Mouse (Mus musculus) forebrain, embryonic 14.5 days (tissue): ENCODE results near the gene Tmem108. TPM values are rescaled to one million over a fixed set of nuclear protein-coding genes. Genes with fewer than 3 reads are reported as not detected.

Source experiments
- ATAC-seq: fragments of 200-750 bp; cut with Nextera tagmentation; 2 replicates; pipeline ENCODE4 v1.8.0; 2017; ENCODE audit warnings: mild to moderate bottlenecking, moderate library complexity
- DNase-seq: peaks from one replicate; pipeline ENCODE4 v3.0.0-alpha.2; 2015; ENCODE audit warnings: low spot score
- H3K27ac ChIP-seq: fragments of 300-500 bp; sonication (generic); 2 replicates; pipeline ENCODE4 v1.5.1; 2014; ENCODE audit warnings: low read depth, mild to moderate bottlenecking, control low read depth, low read length, moderate library complexity
- H3K27me3 ChIP-seq: fragments of 300-500 bp; sonication (generic); replicated peaks from 2 replicates; pipeline ENCODE4 v1.6.1; 2014; ENCODE audit warnings: low read length, control low read depth, mixed read lengths; ENCODE audit not compliant: control insufficient read depth, insufficient read depth
- H3K36me3 ChIP-seq: fragments of 300-500 bp; sonication (generic); 2 replicates; pipeline ENCODE4 v1.6.1; 2014; ENCODE audit warnings: low read length, control low read depth; ENCODE audit not compliant: control insufficient read depth, insufficient read depth
- H3K4me1 ChIP-seq: fragments of 300-500 bp; sonication (generic); 2 replicates; pipeline ENCODE4 v1.6.1; 2014; ENCODE audit warnings: antibody characterized with exemption, low read length, control low read depth; ENCODE audit not compliant: control insufficient read depth, insufficient read depth
- H3K4me2 ChIP-seq: fragments of 300-500 bp; sonication (generic); 2 replicates; pipeline ENCODE4 v1.6.1; 2014; ENCODE audit warnings: mild to moderate bottlenecking, control low read depth, low read length
- H3K4me3 ChIP-seq: fragments of 300-500 bp; sonication (generic); 2 replicates; pipeline ENCODE4 v1.5.1; 2014; ENCODE audit warnings: low read depth, low read length, control low read depth
- H3K9ac ChIP-seq: fragments of 300-500 bp; sonication (generic); 2 replicates; pipeline ENCODE4 v1.6.1; 2014; ENCODE audit warnings: mild to moderate bottlenecking, low read length, control low read depth, moderate library complexity
- H3K9me3 ChIP-seq: fragments of 300-500 bp; sonication (generic); replicated peaks from 2 replicates; pipeline ENCODE4 v1.6.1; 2016; ENCODE audit warnings: low read length, control low read depth, mixed read lengths; ENCODE audit not compliant: control insufficient read depth
- WGBS: fragments of 180-500 bp; shearing (Covaris S2); extraction: QIAGEN DNeasy Blood & Tissue Kit; methylation state at CpG from one replicate; pipeline ENCODE4 v1.1.7; 2014; 5-methylcytosine and 5-hydroxymethylcytosine counted together
- polyA plus RNA-seq: library from polyadenylated mRNA; unstranded; fragments of >200 nt; fragmentation: Nextera tagmentation; extraction: Ambion mirVana; gene quantifications from 2 replicates; pipeline ENCODE4 v1.2.1, GENCODE M21; 2014

Gene Tmem108
- polyA plus RNA-seq, 1 experiment from 2014 or later: 41.5 TPM

- Histone ChIP-seq H3K4me1 (peaks cover 4% of the 10 kb centered on the region; the same call in 1 of the 2 replicates), H3K4me3 (no peak overlapping the region), H3K36me3 (no peaks in the 10 kb centered on the region), H3K9ac (no peak overlapping the region), H3K4me2 (no peak overlapping the region), H3K27ac (no peak overlapping the region), H3K9me3 (no peaks in the 10 kb centered on the region), H3K27me3 (no peaks in the 10 kb centered on the region)
- 64% methylated on average over 4 of the region's 4 CpGs for WGBS
- no peak for ATAC-seq
- no peak for DNase-seq
Observed at GRCm38 (mm10) chr9:103701448-103701847, 60.2 kb downstream of the Tmem108 start.

GRCm38 (mm10) chr9:103700240-103700639, 61.4 kb downstream of the Tmem108 start:
- DNase-seq (no peak), ATAC-seq (no peak)
- H3K27me3 ChIP-seq: no peaks in the 10 kb centered on the region
- H3K4me2 ChIP-seq: no peak overlapping the region
- H3K36me3 ChIP-seq: no peaks in the 10 kb centered on the region
- H3K27ac ChIP-seq: no peak overlapping the region
- WGBS: 97% methylated on average over 1 of the region's 1 CpGs
- H3K4me1 ChIP-seq: peaks cover 4% of the 10 kb centered on the region; the same call in 1 of the 2 replicates
- H3K9me3 ChIP-seq: no peaks in the 10 kb centered on the region
- H3K4me3 ChIP-seq: no peak overlapping the region
- H3K9ac ChIP-seq: no peak overlapping the region

- H3K27me3 ChIP-seq: no peaks in the 10 kb centered on the region
- H3K4me1 ChIP-seq: peaks cover 12% of the 10 kb centered on the region
- H3K9me3 ChIP-seq: no peaks in the 10 kb centered on the region
- H3K36me3 ChIP-seq: no peaks in the 10 kb centered on the region
- H3K4me2 ChIP-seq: no peak overlapping the region
- WGBS: 42% methylated on average over 6 of the region's 6 CpGs
- no peak overlapping the region for H3K9ac ChIP-seq
- H3K27ac ChIP-seq: peak overlapping the region; percentile 70
- H3K4me3 ChIP-seq: no peak overlapping the region
- ATAC-seq (peak; percentile 90), DNase-seq (peak; percentile 75)
Observed at GRCm38 (mm10) chr9:103696967-103697366, 64.7 kb downstream of the Tmem108 start.

GRCm38 (mm10) chr9:103693826-103694225, 67.8 kb downstream of the Tmem108 start:
- Histone ChIP-seq H3K4me2 (no peak overlapping the region), H3K36me3 (no peaks in the 10 kb centered on the region)
- no peak for ATAC-seq

GRCm38 (mm10) chr9:103692699-103693098, 68.9 kb downstream of the Tmem108 start:
- no peaks in the 10 kb centered on the region for H3K36me3 ChIP-seq
- H3K27me3 ChIP-seq: no peaks in the 10 kb centered on the region
- H3K9me3 ChIP-seq: no peaks in the 10 kb centered on the region
- no peak overlapping the region for H3K9ac ChIP-seq
- H3K4me1 ChIP-seq: peaks cover 16% of the 10 kb centered on the region
- ATAC-seq (peak; percentile 38; the same call in 1 of the 2 replicates), DNase-seq (peak; percentile 79)
- 71% methylated on average over 4 of the region's 4 CpGs for WGBS
- no peak overlapping the region for H3K4me3 ChIP-seq
- no peak overlapping the region for H3K27ac ChIP-seq
- no peak overlapping the region for H3K4me2 ChIP-seq

More at GRCm38 (mm10) chr9:103693826-103694225, 67.8 kb downstream of the Tmem108 start:
- no peak for DNase-seq
- H3K27me3 ChIP-seq: no peaks in the 10 kb centered on the region
- H3K4me1 ChIP-seq: peaks cover 12% of the 10 kb centered on the region
- H3K4me3 ChIP-seq: no peak overlapping the region
- H3K9ac ChIP-seq: no peak overlapping the region
- no peaks in the 10 kb centered on the region for H3K9me3 ChIP-seq
- H3K27ac ChIP-seq: no peak overlapping the region

GRCm38 (mm10) chr9:103691847-103692246, 69.8 kb downstream of the Tmem108 start:
- 81% methylated on average over 9 of the region's 9 CpGs for WGBS
- DNase-seq (no peak), ATAC-seq (no peak)
- Histone ChIP-seq H3K27ac (no peak overlapping the region), H3K9ac (no peak overlapping the region), H3K4me2 (no peak overlapping the region), H3K9me3 (no peaks in the 10 kb centered on the region), H3K27me3 (no peaks in the 10 kb centered on the region), H3K4me1 (peaks cover 21% of the 10 kb centered on the region), H3K36me3 (no peaks in the 10 kb centered on the region), H3K4me3 (no peak overlapping the region)

GRCm38 (mm10) chr9:103690446-103690845, 71.2 kb downstream of the Tmem108 start:
- H3K4me1 ChIP-seq: peaks cover 24% of the 10 kb centered on the region
- WGBS: 93% methylated on average over 3 of the region's 3 CpGs

GRCm38 (mm10) chr9:103689697-103690096, 71.9 kb downstream of the Tmem108 start:
- DNase-seq (no peak), ATAC-seq (no peak)
- Histone ChIP-seq H3K4me1 (peaks cover 24% of the 10 kb centered on the region), H3K4me2 (no peak overlapping the region), H3K36me3 (no peaks in the 10 kb centered on the region), H3K4me3 (no peak overlapping the region), H3K27me3 (no peaks in the 10 kb centered on the region), H3K9ac (no peak overlapping the region), H3K27ac (no peak overlapping the region), H3K9me3 (no peaks in the 10 kb centered on the region)
- 89% methylated on average over 7 of the region's 7 CpGs for WGBS

More at GRCm38 (mm10) chr9:103690446-103690845, 71.2 kb downstream of the Tmem108 start:
- no peaks in the 10 kb centered on the region for H3K9me3 ChIP-seq
- H3K36me3 ChIP-seq: no peaks in the 10 kb centered on the region
- ATAC-seq (no peak), DNase-seq (no peak)
- H3K4me3 ChIP-seq: no peak overlapping the region
- H3K27ac ChIP-seq: no peak overlapping the region
- H3K9ac ChIP-seq: no peak overlapping the region
- no peak overlapping the region for H3K4me2 ChIP-seq
- H3K27me3 ChIP-seq: no peaks in the 10 kb centered on the region

- Histone ChIP-seq H3K36me3 (no peaks in the 10 kb centered on the region), H3K27me3 (no peaks in the 10 kb centered on the region), H3K4me2 (no peak overlapping the region), H3K4me1 (peaks cover 24% of the 10 kb centered on the region), H3K9ac (no peak overlapping the region), H3K27ac (no peak overlapping the region), H3K9me3 (no peaks in the 10 kb centered on the region), H3K4me3 (no peak overlapping the region)
- 94% methylated on average over 10 of the region's 10 CpGs for WGBS
- DNase-seq (no peak), ATAC-seq (no peak)
Observed at GRCm38 (mm10) chr9:103689006-103689405, 72.6 kb downstream of the Tmem108 start.
